Mouse (Mus musculus) embryonic facial prominence, embryonic 14.5 days (tissue): ENCODE measurements around the gene Gm10181. TPM values are rescaled to one million over a fixed set of nuclear protein-coding genes. Genes with fewer than 3 reads are reported as not detected.

ENCODE experiments used
- ATAC-seq: fragments of 200-750 bp; cut with Nextera tagmentation; 2 replicates; pipeline ENCODE4 v1.8.0; 2017; ENCODE audit warnings: low read depth, moderate number of reproducible peaks, moderate TSS enrichment
- DNase-seq: peaks from one replicate; pipeline ENCODE4 v3.0.0-alpha.2; 2015; ENCODE audit warnings: low spot score
- H3K27ac ChIP-seq: fragments of 300-500 bp; sonication (generic); replicated peaks from 2 replicates; pipeline ENCODE4 v1.5.1; 2014; ENCODE audit warnings: low read depth, mild to moderate bottlenecking, low read length, moderate library complexity
- H3K27me3 ChIP-seq: fragments of 300-500 bp; sonication (generic); replicated peaks from 2 replicates; pipeline ENCODE4 v1.6.1; 2014; ENCODE audit warnings: low read length; ENCODE audit not compliant: control insufficient read depth, insufficient read depth
- H3K36me3 ChIP-seq: fragments of 300-500 bp; sonication (generic); 2 replicates; pipeline ENCODE4 v1.6.1; 2014; ENCODE audit warnings: low read length, mixed read lengths; ENCODE audit not compliant: control insufficient read depth, insufficient read depth
- H3K4me1 ChIP-seq: fragments of 300-500 bp; sonication (generic); 2 replicates; pipeline ENCODE4 v1.6.1; 2014; ENCODE audit warnings: antibody characterized with exemption, low read length; ENCODE audit not compliant: control insufficient read depth, insufficient read depth
- H3K4me2 ChIP-seq: fragments of 300-500 bp; sonication (generic); 2 replicates; pipeline ENCODE4 v1.6.1; 2014; ENCODE audit warnings: low read depth, mild to moderate bottlenecking, low read length, moderate library complexity, mixed read lengths
- H3K4me3 ChIP-seq: fragments of 300-500 bp; sonication (generic); 2 replicates; pipeline ENCODE4 v1.5.1; 2014; ENCODE audit warnings: low read depth, mild to moderate bottlenecking, low read length
- H3K9ac ChIP-seq: fragments of 300-500 bp; sonication (generic); 2 replicates; pipeline ENCODE4 v1.6.1; 2014; ENCODE audit warnings: low read depth, mild to moderate bottlenecking, low read length, moderate library complexity, mixed read lengths
- H3K9me3 ChIP-seq: fragments of 300-500 bp; sonication (generic); 2 replicates; pipeline ENCODE4 v1.6.1; 2016; ENCODE audit warnings: low read length; ENCODE audit not compliant: control insufficient read depth
- whole genome bisulfite sequencing: fragments of 180-500 bp; shearing (Covaris S2); extraction: QIAGEN DNeasy Blood & Tissue Kit; methylation state at CpG from one replicate; pipeline ENCODE4 v1.1.7; 2014; 5-methylcytosine and 5-hydroxymethylcytosine counted together
- polyA plus RNA-seq: library from polyadenylated mRNA; unstranded; fragments of >200 nt; fragmentation: Nextera tagmentation; extraction: Ambion mirVana; gene quantifications from 2 replicates; pipeline ENCODE4 v1.2.1, GENCODE M21; 2014

The Gm10181 gene
- polyA plus RNA-seq, 1 experiment from 2014 or later, result not detected

DNA sequence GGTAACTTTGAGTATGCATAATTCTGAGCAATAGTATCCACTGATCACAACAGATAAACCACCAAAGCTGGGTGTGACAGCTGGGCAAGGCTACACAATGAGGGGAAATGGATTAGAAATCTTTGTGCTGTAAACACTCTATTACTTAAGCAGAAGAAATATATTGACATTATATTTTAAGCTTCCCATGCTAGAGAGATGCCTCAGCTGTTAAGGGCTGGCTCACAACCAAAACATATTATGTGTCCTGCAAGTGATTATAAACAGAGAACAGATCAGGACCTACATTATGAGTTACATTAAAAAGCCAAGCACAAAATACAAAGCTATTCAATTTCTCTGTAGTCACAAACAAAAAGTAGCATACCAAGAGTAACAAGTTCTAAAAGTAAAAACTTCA, 43.0 kb downstream of the Gm10181 start:
- H3K4me3 ChIP-seq, result no peak overlapping the region
- H3K27me3 ChIP-seq, result no peaks in the 10 kb centered on the region
- H3K36me3 ChIP-seq, result peaks cover 14% of the 10 kb centered on the region; the same call in 1 of the 2 replicates
- ATAC-seq, result no peak
- DNase-seq, result no peak
- no peak overlapping the region for H3K9ac ChIP-seq
- no peaks in the 10 kb centered on the region for H3K4me1 ChIP-seq
- H3K4me2 ChIP-seq, result no peak overlapping the region
- no peak overlapping the region for H3K27ac ChIP-seq
- no peaks in the 10 kb centered on the region for H3K9me3 ChIP-seq

GRCm38 (mm10) chr9:25132920-25133319, 43.7 kb downstream of the Gm10181 start:
- Histone ChIP-seq H3K9ac (no peak overlapping the region), H3K4me1 (no peaks in the 10 kb centered on the region), H3K36me3 (peaks cover 14% of the 10 kb centered on the region; the same call in 1 of the 2 replicates), H3K4me2 (no peak overlapping the region), H3K9me3 (no peaks in the 10 kb centered on the region), H3K27me3 (no peaks in the 10 kb centered on the region), H3K4me3 (no peak overlapping the region), H3K27ac (no peak overlapping the region)
- DNase-seq (no peak), ATAC-seq (no peak)
- 84% methylated on average over 4 of the region's 4 CpGs for WGBS

DNA sequence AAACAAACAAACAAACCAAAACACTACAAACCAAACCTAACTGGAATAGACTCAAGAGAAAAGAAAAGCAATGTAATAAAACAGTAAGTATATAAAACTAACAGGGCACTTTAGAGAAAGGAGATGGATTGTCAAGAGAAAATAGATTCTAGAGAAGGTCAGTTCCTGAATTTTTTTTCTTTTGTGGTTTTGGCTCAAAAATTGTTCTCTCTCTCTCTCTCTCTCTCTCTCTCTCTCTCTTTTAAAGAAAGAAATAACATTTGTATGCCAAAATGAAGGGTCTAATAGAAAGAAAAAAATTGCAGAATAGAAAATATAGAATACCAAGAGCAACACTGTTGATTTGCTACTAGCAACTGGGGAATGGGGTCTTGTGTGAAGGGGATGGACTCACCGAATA, 49.7 kb downstream of the Gm10181 start:
- Histone ChIP-seq H3K4me1 (no peaks in the 10 kb centered on the region), H3K9ac (no peak overlapping the region), H3K4me2 (no peak overlapping the region), H3K9me3 (no peaks in the 10 kb centered on the region), H3K36me3 (no peaks in the 10 kb centered on the region), H3K4me3 (no peak overlapping the region), H3K27ac (no peak overlapping the region), H3K27me3 (no peaks in the 10 kb centered on the region)
- ATAC-seq, result no peak
- no peak for DNase-seq
- 92% methylated on average over 1 of the region's 1 CpGs for WGBS

Other genes with a start within 250 kb of the Gm10181 start
- gene Herpud2, start 62.4 kb downstream of the Gm10181 start, polyA plus RNA-seq, result 32.1 and 33.9 TPM in 2 replicates
- 297 TPM in 2 replicates for gene Sept7, start 163.0 kb downstream of the Gm10181 start, polyA plus RNA-seq